Mouse (Mus musculus) naive thymus-derived CD4-positive, alpha-beta T cell, adult 2 months (primary cell): ENCODE measurements around the gene Nmt1.

Experiments used
- DNase-seq: peaks from one replicate; pipeline ENCODE4 v3.0.0-alpha.2; 2011; ENCODE audit warnings: low read depth

Gene Nmt1

GRCm38 (mm10) chr11:103076581-103076980 lies 48.6 kb downstream of the Nmt1 start:
- DNase-seq = no peak

GRCm38 (mm10) chr11:103078131-103078530 lies 50.1 kb downstream of the Nmt1 start:
- DNase-seq = no peak

GRCm38 (mm10) chr11:103080323-103081091 lies 52.5 kb downstream of the Nmt1 start:
- DNase-seq = no peak

GRCm38 (mm10) chr11:103081631-103082030 lies 53.6 kb downstream of the Nmt1 start:
- DNase-seq = no peak

- no peak for DNase-seq
Measured at GRCm38 (mm10) chr11:103093306-103093705, 65.3 kb downstream of the Nmt1 start.

GRCm38 (mm10) chr11:103093862-103094833 lies 66.2 kb downstream of the Nmt1 start:
- no peak for DNase-seq

- no peak for DNase-seq
Measured at GRCm38 (mm10) chr11:103095107-103095670, 67.2 kb downstream of the Nmt1 start.

- no peak for DNase-seq
Measured at GRCm38 (mm10) chr11:103095801-103096200, 67.8 kb downstream of the Nmt1 start.

GRCm38 (mm10) chr11:103096979-103097894 lies 69.2 kb downstream of the Nmt1 start:
- DNase-seq = no peak

GRCm38 (mm10) chr11:103098531-103099190 lies 70.7 kb downstream of the Nmt1 start:
- no peak for DNase-seq

- DNase-seq = no peak
Measured at GRCm38 (mm10) chr11:103099352-103099940, 71.5 kb downstream of the Nmt1 start.

GRCm38 (mm10) chr11:103100361-103100760 lies 72.4 kb downstream of the Nmt1 start:
- DNase-seq = no peak

GRCm38 (mm10) chr11:103101481-103101865 lies 73.5 kb downstream of the Nmt1 start, which contains the start of the genes Plcd3 and Acbd4:
TSS of gene Plcd3 (minus strand) at chr11:103101658.
TSS of gene Acbd4 (plus strand) at chr11:103101682.
- DNase-seq = peak; percentile 59

- peak; percentile 72 for DNase-seq
Measured at GRCm38 (mm10) chr11:103101866-103102501, 74.0 kb downstream of the Nmt1 start.

GRCm38 (mm10) chr11:103102725-103103349 lies 74.8 kb downstream of the Nmt1 start:
- DNase-seq = peak; percentile 99

GRCm38 (mm10) chr11:103103621-103104020 lies 75.6 kb downstream of the Nmt1 start:
- DNase-seq = no peak

- no peak for DNase-seq
Measured at GRCm38 (mm10) chr11:103104469-103104868, 76.5 kb downstream of the Nmt1 start.

GRCm38 (mm10) chr11:103105180-103105725 lies 77.3 kb downstream of the Nmt1 start:
- no peak for DNase-seq

- no peak for DNase-seq
Measured at GRCm38 (mm10) chr11:103105810-103106209, 77.8 kb downstream of the Nmt1 start.
